Mouse (Mus musculus) megakaryocyte progenitor cell, adult 5-6 weeks (primary cell): ENCODE data around the gene Zgpat. TPM values are rescaled to one million over a fixed set of nuclear protein-coding genes. Genes with fewer than 3 reads are reported as not detected.
A peak's percentile ranks its signal among the peaks of the same experiment; 100 is the strongest.

Experiments
- ATAC-seq: replicated peaks from 2 replicates; pipeline ENCODE4 v1.8.0; 2016; ENCODE audit warnings: mild to moderate bottlenecking, moderate TSS enrichment, inconsistent platforms; ENCODE audit not compliant: poor library complexity
- total RNA-seq, 2 experiments: library from RNA; stranded (forward) in 1 of 2; stranded (reverse) in 1 of 2; fragments of 157-497, 149-512 nt in 1 of 2; fragments of 200-1000 nt in 1 of 2; gene quantifications; 2 replicates each; pipeline versions ENCODE4 v1.2.3 to v1.2.4; 2015 to 2017

Gene Zgpat
- total RNA-seq, 2 experiments from 2014 or later: 8.2 to 38.2 TPM

GRCm38 (mm10) chr2:181384463-181384862, 19.7 kb downstream of the Zgpat start:
- ATAC-seq: no peak

- no peak for ATAC-seq
These were observed 20.2 kb downstream of the Zgpat start for GRCm38 (mm10) chr2:181384919-181385391.

DNA sequence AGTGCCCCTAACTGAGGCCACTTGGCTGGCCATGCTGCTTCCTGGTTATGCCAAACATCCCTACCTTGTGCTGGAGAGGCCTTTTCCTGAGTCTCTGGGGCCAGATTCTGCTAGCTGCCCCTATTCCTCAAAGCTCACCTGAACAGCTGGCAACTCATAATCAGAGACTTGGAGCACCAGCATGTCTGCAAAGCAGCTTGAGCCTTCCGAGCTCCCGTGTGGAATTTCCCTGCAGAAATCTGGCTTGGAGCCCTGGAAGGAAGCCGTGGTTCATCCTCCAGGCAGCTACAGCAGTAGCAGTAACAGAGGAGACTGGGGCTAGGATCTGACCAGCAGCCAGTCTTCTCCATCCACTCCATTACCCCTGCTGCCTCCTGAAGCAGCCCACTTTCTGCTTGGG, 21.2 kb downstream of the Zgpat start:
- ATAC-seq: no peak

DNA sequence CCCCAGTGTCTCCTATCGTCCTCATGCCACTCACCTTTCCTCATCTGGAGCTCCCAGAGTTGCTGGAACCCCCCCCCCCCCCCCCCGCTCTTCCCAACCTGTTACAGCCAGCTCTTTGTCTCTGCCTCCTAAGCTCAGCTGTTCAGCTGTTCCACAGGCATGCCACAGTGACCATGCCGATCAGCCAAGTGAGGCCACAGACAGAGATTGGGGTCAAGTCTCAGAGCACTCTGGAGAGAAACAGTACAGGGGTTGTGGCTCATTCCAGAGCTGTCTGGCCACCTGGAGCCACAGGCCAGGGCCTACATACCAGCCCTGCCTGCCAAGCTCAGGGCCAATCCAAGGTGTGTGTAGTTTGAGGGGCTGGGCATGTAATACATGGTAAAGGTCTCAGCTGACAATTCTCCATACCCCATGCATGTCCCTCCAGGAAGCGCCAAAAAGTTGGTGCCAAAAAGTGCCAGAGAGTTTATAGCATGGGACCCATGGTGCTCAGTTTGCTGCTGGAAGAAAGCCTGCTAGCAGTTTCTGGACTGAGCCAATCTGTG, 22.0 kb downstream of the Zgpat start:
- ATAC-seq: no peak

DNA sequence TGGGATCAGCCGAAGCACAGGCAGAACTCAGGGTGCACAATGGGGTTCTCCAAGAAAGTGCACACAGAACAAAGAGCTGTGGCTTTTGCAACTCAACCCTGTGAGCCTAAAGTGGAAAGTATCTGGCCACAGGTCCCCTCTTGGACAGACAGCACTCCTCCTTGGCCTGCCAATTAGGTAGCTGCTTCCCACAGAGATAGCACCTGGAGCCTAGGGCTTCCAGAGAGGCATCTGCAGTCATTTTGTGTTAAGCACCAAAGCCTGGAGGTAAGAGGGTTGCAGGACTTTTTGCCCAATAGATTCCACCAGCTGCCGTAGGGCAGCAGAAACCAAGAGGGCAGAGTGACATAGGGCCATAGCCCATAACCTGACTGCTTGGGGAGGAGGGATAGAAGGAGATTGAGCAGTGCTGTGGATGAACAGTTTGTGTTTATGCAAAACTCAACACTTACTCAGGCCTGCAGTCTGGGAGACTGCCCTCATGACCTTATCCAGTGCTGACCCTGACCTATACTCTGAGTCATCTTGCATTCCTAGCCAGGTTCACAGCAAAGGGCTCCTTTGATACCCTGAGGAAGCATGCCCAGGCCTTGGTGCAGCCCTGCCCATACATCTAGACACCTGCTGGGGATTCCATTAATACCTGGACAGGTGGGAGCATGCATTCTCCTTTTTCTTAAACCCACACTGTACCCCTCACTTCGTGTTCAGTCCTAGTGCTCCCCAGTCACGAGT, 25.6 kb downstream of the Zgpat start:
- no peak for ATAC-seq

DNA sequence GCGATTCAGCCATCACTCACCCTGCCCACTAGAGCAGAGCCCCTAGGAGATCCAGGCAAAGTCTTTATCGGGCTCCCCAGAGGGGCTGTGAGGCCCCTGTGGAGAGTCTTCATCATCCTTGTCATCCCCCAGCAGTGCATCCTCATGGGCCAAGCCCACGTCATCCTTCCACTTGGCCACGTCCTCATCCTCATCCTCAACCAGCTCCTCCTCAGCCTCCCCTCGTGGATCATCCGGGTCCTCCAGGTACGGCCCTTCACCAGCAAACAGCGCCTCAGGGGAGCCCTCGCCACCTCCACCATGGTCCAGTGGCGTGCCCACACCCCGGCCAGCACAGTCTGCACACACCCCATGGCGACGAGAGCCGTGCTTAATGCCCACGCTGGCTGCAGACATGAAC, 26.3 kb downstream of the Zgpat start:
- no peak for ATAC-seq

- ATAC-seq: no peak
These were observed 26.8 kb downstream of the Zgpat start for GRCm38 (mm10) chr2:181391541-181391940.

GRCm38 (mm10) chr2:181392600-181393213, 28.0 kb downstream of the Zgpat start:
- ATAC-seq: peak; percentile 93

DNA sequence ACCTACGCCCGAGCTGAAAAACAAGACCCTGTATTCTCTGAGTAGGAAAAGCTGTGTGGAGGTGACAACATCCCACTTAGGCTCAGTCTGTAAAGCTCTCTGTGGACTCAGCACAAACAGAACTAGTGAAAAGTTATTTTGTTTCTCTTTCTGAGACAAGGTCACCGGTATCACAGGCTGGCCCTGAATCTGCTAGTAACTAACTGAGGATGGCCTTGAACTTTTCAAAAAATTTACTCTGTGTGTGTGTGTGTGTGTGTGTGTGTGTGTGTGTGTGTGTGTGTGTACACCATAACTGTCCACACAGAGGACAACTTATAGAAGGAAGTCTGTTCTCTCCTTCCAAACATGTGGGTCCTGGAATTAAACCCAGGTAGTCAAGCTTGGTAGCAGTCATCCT, 29.4 kb downstream of the Zgpat start:
- ATAC-seq: no peak

GRCm38 (mm10) chr2:181397207-181397761, 32.6 kb downstream of the Zgpat start:
- ATAC-seq: no peak

GRCm38 (mm10) chr2:181401497-181401896, 36.8 kb downstream of the Zgpat start:
- ATAC-seq: peak; percentile 62

- peak; percentile 50 for ATAC-seq
These were observed 39.0 kb downstream of the Zgpat start for GRCm38 (mm10) chr2:181403722-181404121.

- no peak for ATAC-seq
These were observed 44.9 kb downstream of the Zgpat start for GRCm38 (mm10) chr2:181409643-181410042.

- peak; percentile 97 for ATAC-seq
These were observed 46.2 kb downstream of the Zgpat start for GRCm38 (mm10) chr2:181410760-181411473.

- no peak for ATAC-seq
These were observed 48.4 kb downstream of the Zgpat start for GRCm38 (mm10) chr2:181413141-181413540.

- ATAC-seq: no peak
These were observed 51.2 kb downstream of the Zgpat start for GRCm38 (mm10) chr2:181415945-181416344.

GRCm38 (mm10) chr2:181419359-181419758, 54.6 kb downstream of the Zgpat start:
- ATAC-seq: peak; percentile 76

GRCm38 (mm10) chr2:181420426-181420825, 55.7 kb downstream of the Zgpat start:
- ATAC-seq: peak; percentile 33; the same call in 1 of the 2 replicates

DNA sequence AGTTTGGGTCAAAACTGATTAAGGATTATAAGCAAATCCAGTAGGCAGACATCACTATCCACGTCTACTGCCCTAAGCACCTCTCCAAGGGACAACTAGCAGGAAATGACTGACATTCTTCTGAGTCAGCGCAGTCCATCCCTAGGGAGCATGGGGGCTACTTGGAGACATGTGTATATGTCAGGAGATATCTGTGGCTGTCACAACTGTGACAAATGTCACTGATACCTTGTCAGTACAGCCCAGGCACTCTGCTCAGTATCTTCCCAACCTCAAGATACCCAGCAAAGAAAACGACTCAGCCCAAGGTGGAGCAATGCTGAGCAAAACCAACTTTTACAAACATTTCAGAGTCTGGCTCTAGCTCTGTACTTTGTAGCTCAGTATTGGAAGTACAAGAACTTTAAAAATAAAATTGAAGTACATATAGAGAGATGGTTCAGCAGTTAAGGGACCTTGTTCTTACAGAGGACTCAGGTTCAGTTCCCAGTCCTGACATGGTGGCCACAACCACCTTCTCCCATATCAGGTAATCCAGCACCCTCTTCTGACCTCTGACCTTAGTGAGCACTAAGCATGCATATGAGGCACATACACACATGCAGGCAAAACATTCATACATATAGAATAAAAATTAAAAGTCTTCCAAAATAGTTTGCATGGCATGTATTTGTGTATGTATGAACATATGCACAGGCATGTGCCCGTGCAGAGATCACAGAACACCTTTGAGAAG, 56.3 kb downstream of the Zgpat start:
- ATAC-seq: peak; percentile 48

- ATAC-seq: no peak
These were observed 59.1 kb downstream of the Zgpat start for GRCm38 (mm10) chr2:181423834-181424233.
